Comparison of ENCODE assay signal across 8 mouse cellular contexts in genomic region chr7:127896384-127896783, GRCm38 (mm10). TPM values are rescaled to one million over a fixed set of nuclear protein-coding genes. Genes with fewer than 3 reads are reported as not detected.
DNase-seq lines count a peak whose midpoint lies in the region; ATAC-seq and TF ChIP-seq lines count a peak whose summit lies in the region.
"Had no signal": no experiment of that assay in that cellular context is flagged by ENCODE, and none has a peak within 500 bp of the region (broad histone marks: within the 10 kb centered on the region; RNA-seq: fewer than 3 reads in every experiment).

No protein-coding gene starts in this region.

- POLR2A ChIA-PET in Patski (lab: Charles Lee): no interaction called here

- peaks cover 4% of the 10 kb centered on the region; the same call in 1 of the 2 replicates for H3K36me3 ChIP-seq in liver, postnatal 0 days (replicated peaks; ENCODE audit: insufficient read depth, low read length)

- H3K9ac ChIP-seq in liver, postnatal 0 days (replicated peaks): no peak overlapping the region
- H3K9ac ChIP-seq: midbrain, embryonic 12.5 days had no signal

- no peak for ATAC-seq in Patski
- ATAC-seq in liver, postnatal 0 days: no peak

- in situ Hi-C loops in Patski (cut with MboI; ENCODE audit: low pct_unique_long_range_greater_than_20kb): no loop called here

- TF ChIP-seq POLR2A in cerebellum, adult 2 months (IDR thresholded peaks at IDR 0.05; ENCODE audit: borderline replicate concordance, insufficient read depth, low read length): no peak

- DNase-seq in left cerebral cortex, adult 2 months (ENCODE audit: extremely low spot score in 1 of 2, low spot score in 2 of 2): peak in 1 of 2 experiments; percentile 51
- no peak for DNase-seq in left cerebral cortex, adult 11 months (ENCODE audit: low spot score)
- DNase-seq in Patski (ENCODE audit: low read depth, low spot score): no peak
- peak; percentile 63 to 73 for DNase-seq in cerebellum, adult 2 months
- DNase-seq in heart, postnatal 36 days: peak; percentile 50 to 68
- peak; percentile 80 for DNase-seq in liver, postnatal 0 days
- peak; percentile 69 for DNase-seq in spleen, adult 12 weeks (ENCODE audit: low spot score)

- no peak for TF ChIP-seq EP300 in liver, postnatal 0 days (IDR thresholded peaks at IDR 0.05; ENCODE audit: low read depth)

- no peaks in the 10 kb centered on the region for H3K9me3 ChIP-seq in liver, postnatal 0 days (ENCODE audit: low read length)
- H3K9me3 ChIP-seq: midbrain, embryonic 12.5 days had no signal

- TF ChIP-seq CTCF in left cerebral cortex, adult 2 months (IDR thresholded peaks at IDR 0.05): peak; percentile 76
- peak; percentile 69 for TF ChIP-seq CTCF in Patski (IDR thresholded peaks at IDR 0.05)
- peak; percentile 78 for TF ChIP-seq CTCF in cerebellum, adult 2 months (IDR thresholded peaks at IDR 0.05; ENCODE audit: borderline replicate concordance, insufficient read depth, low read depth, low read length)
- TF ChIP-seq CTCF in liver, postnatal 0 days (IDR thresholded peaks at IDR 0.05; ENCODE audit: low read depth): peak; percentile 88

- no peak overlapping the region for H3K27ac ChIP-seq in left cerebral cortex, adult 2 months
- H3K27ac ChIP-seq in cerebellum, adult 2 months (ENCODE audit: insufficient read depth, low read length): no peak overlapping the region
- H3K27ac ChIP-seq in liver, postnatal 0 days (ENCODE audit: low read depth): no peak overlapping the region
- H3K27ac ChIP-seq: midbrain, embryonic 12.5 days had no signal

- H3K27me3 ChIP-seq in Patski: no peaks in the 10 kb centered on the region
- H3K27me3 ChIP-seq in cerebellum, adult 2 months (ENCODE audit: control insufficient read depth, insufficient read depth, low read length): no peaks in the 10 kb centered on the region
- no peaks in the 10 kb centered on the region for H3K27me3 ChIP-seq in liver, postnatal 0 days (ENCODE audit: insufficient read depth, low read length)
- H3K27me3 ChIP-seq: midbrain, embryonic 12.5 days had no signal

- H3K4me1 ChIP-seq in cerebellum, adult 2 months (ENCODE audit: control insufficient read depth, insufficient read depth, low read length): peaks cover 4% of the 10 kb centered on the region; the same call in 1 of the 2 replicates
- H3K4me1 ChIP-seq in liver, postnatal 0 days (ENCODE audit: insufficient read depth): peaks cover 29% of the 10 kb centered on the region

- 0 out of 2 replicates have a peak overlapping the region, but pooled peaks have one; percentile 90 for H3K4me2 ChIP-seq in liver, postnatal 0 days (ENCODE audit: low read depth, low read length)

- no peak overlapping the region for H3K4me3 ChIP-seq in left cerebral cortex, adult 2 months
- no peak overlapping the region for H3K4me3 ChIP-seq in cerebellum, adult 2 months (replicated peaks; ENCODE audit: insufficient read depth, low read depth, low read length)
- no peak overlapping the region for H3K4me3 ChIP-seq in liver, postnatal 0 days (ENCODE audit: low read depth, low read length)

- CTCF ChIA-PET in Patski (lab: Charles Lee): interaction anchor here (1.6 to 2.2 kb wide), 2 partner anchors 15 to 25 kb away, joined by 4 to 6 read pairs; no protein-coding TSS in a partner anchor

- intact Hi-C loops in left cerebral cortex, adult 2 months (cut with DNase I): no loop called here
- intact Hi-C loops in heart, postnatal 36 days (cut with DNase I): loop anchor here (5.0 kb wide), 1 partner anchor 94 kb away; the partner anchor contains the start of gene Hsd3b7

- WGBS in cerebellum, adult 2 months: 50% methylated on average over 13 of the region's 13 CpGs
- WGBS in liver, postnatal 0 days (ENCODE audit: insufficient replicate concordance): 57% methylated on average over 13 of the region's 13 CpGs

RNA-seq across cellular contexts. Expression of gene Vkorc1, which starts 1.0 kb away (rescaled TPM):
- total RNA-seq in left cerebral cortex, adult 2 months (2021): 10 to 100 TPM; 22.0 to 23.4 TPM
- 77.0 TPM for polyA plus RNA-seq in Patski (2021)
- 61.5 and 63.1 TPM in 2 replicates for polyA plus RNA-seq in cerebellum, adult 2 months (2012; rRNA removed)
- total RNA-seq in heart, postnatal 36 days (2021): 10 to 100 TPM; 22.1 to 22.6 TPM
- 513 and 556 TPM in 2 replicates for polyA plus RNA-seq in liver, postnatal 0 days (2015; fragmentation: Nextera tagmentation; extraction: Ambion mirVana)

RNA-seq across cellular contexts. Expression of gene Gm21974, which starts 1.1 kb away (rescaled TPM):
- total RNA-seq in left cerebral cortex, adult 2 months (2021): not detected
- not detected for polyA plus RNA-seq in Patski (2021)
- polyA plus RNA-seq in cerebellum, adult 2 months (2012; rRNA removed): not detected in 2 replicates
- not detected for total RNA-seq in heart, postnatal 36 days (2021)
- polyA plus RNA-seq in liver, postnatal 0 days (2015; fragmentation: Nextera tagmentation; extraction: Ambion mirVana): not detected in 2 replicates
- polyA plus RNA-seq: midbrain, embryonic 12.5 days had no signal

RNA-seq across cellular contexts. Expression of gene Prss53, which starts 5.6 kb away (rescaled TPM):
- total RNA-seq in left cerebral cortex, adult 2 months (2021): 1 to 10 TPM; 2.1 to 2.8 TPM
- polyA plus RNA-seq in Patski (2021): 0.45 TPM
- polyA plus RNA-seq in cerebellum, adult 2 months (2012; rRNA removed): 5.3 and 6.3 TPM in 2 replicates
- 1 to 10 TPM in 1 of 2 experiments, under 1 TPM in 1; 0.81 to 1.1 TPM for total RNA-seq in heart, postnatal 36 days (2021)
- 0.39 and 0.43 TPM in 2 replicates for polyA plus RNA-seq in liver, postnatal 0 days (2015; fragmentation: Nextera tagmentation; extraction: Ambion mirVana)

RNA-seq across cellular contexts. Expression of gene Bckdk, which starts 7.5 kb away (rescaled TPM):
- total RNA-seq in left cerebral cortex, adult 2 months (2021): 10 to 100 TPM; 38.5 to 39.9 TPM
- polyA plus RNA-seq in Patski (2021): 75.7 TPM
- polyA plus RNA-seq in cerebellum, adult 2 months (2012; rRNA removed): 69.7 and 71.5 TPM in 2 replicates
- 100 to 1,000 TPM; 113 to 120 TPM for total RNA-seq in heart, postnatal 36 days (2021)
- 30.5 and 32.5 TPM in 2 replicates for polyA plus RNA-seq in liver, postnatal 0 days (2015; fragmentation: Nextera tagmentation; extraction: Ambion mirVana)

RNA-seq across cellular contexts. Expression of gene Kat8, which starts 15.9 kb away (rescaled TPM):
- 10 to 100 TPM; 34.7 to 35.4 TPM for total RNA-seq in left cerebral cortex, adult 2 months (2021)
- polyA plus RNA-seq in Patski (2021): 22.1 TPM
- polyA plus RNA-seq in cerebellum, adult 2 months (2012; rRNA removed): 49.1 and 50.0 TPM in 2 replicates
- 10 to 100 TPM; 13.8 to 16.1 TPM for total RNA-seq in heart, postnatal 36 days (2021)
- 12.5 and 13.2 TPM in 2 replicates for polyA plus RNA-seq in liver, postnatal 0 days (2015; fragmentation: Nextera tagmentation; extraction: Ambion mirVana)

Comparison
In these comparisons a context has a peak if more than half of its experiments do, and no peak if none do; other contexts are left out.
1. DNase-seq: peak in cerebellum, adult 2 months (2 of 2), heart, postnatal 36 days (2 of 2), liver, postnatal 0 days (single experiment) and spleen, adult 12 weeks (single experiment); none in left cerebral cortex, adult 11 months (single experiment) and Patski (single experiment).
2. Peak in every context shown above with its lines, with median percentiles within 50 percentile points of each other: CTCF ChIP-seq.